Mouse (Mus musculus) thymus, adult 2 months (tissue): ENCODE data around the gene Psmd1.

Experiments used
- CTCF ChIP-seq: fragments of 200-500 bp; IDR thresholded peaks from 2 replicates; pipeline ENCODE4 v1.5.1; 2012; ENCODE audit warnings: mild to moderate bottlenecking, control low read depth, low read length, moderate library complexity, borderline replicate concordance; ENCODE audit not compliant: control insufficient read depth, poor library complexity, insufficient read depth; ENCODE audit errors: extremely low read depth
- POLR2A ChIP-seq: fragments of 200-500 bp; IDR thresholded peaks from 2 replicates; pipeline ENCODE4 v1.6.1; 2012; ENCODE audit warnings: mild to moderate bottlenecking, low read length, control low read depth, moderate library complexity; ENCODE audit not compliant: control insufficient read depth, poor library complexity, insufficient read depth; ENCODE audit errors: extremely low read depth

GRCm38 (mm10) chr1:86176066-86176465 is 111.9 kb downstream of the Psmd1 start:
- TF ChIP-seq CTCF (no peak), POLR2A (no peak)
